Comparison of ENCODE assay signal across 15 mouse cellular contexts in genomic region chr8:56129357-56129756, GRCm38 (mm10).
"Had no signal": no experiment of that assay in that cellular context is flagged by ENCODE, and none has a peak within 500 bp of the region (broad histone marks: within the 10 kb centered on the region; RNA-seq: fewer than 3 reads in every experiment).

No protein-coding gene starts in this region.

- H3K27me3 ChIP-seq: midbrain, embryonic 12.5 days; neural tube, embryonic 13.5 days had no signal

- DNase-seq: lung, adult 18-20 months; lung, embryonic 14.5 days; lung, postnatal 10 days; lung, postnatal 4 days; midbrain, embryonic 14.5 days; right cerebral cortex, postnatal 14 days; spleen, adult 18-20 months; thymus, adult 2 months; thymus, postnatal 25 days; thymus, postnatal 4 days had no signal

- H3K27ac ChIP-seq: midbrain, embryonic 10.5 days; midbrain, embryonic 12.5 days; neural tube, embryonic 13.5 days had no signal

- H3K4me2 ChIP-seq: lung, embryonic 14.5 days; midbrain, embryonic 12.5 days; neural tube, embryonic 13.5 days had no signal

- ATAC-seq: midbrain, embryonic 16.5 days had no signal

- H3K9me3 ChIP-seq: midbrain, embryonic 10.5 days; midbrain, embryonic 12.5 days; neural tube, embryonic 13.5 days had no signal

- H3K4me3 ChIP-seq: midbrain, embryonic 10.5 days; midbrain, embryonic 12.5 days; myocyte; neural tube, embryonic 13.5 days had no signal

- H3K9ac ChIP-seq: lung, embryonic 14.5 days; midbrain, embryonic 12.5 days; neural tube, embryonic 13.5 days had no signal

- H3K36me3 ChIP-seq: midbrain, embryonic 10.5 days; midbrain, embryonic 12.5 days; neural tube, embryonic 13.5 days had no signal

- H3K4me1 ChIP-seq: midbrain, embryonic 10.5 days; midbrain, embryonic 12.5 days; neural tube, embryonic 13.5 days had no signal
